Mouse (Mus musculus): ENCODE measurements around the gene Tmem51.

The Tmem51 gene

DNA sequence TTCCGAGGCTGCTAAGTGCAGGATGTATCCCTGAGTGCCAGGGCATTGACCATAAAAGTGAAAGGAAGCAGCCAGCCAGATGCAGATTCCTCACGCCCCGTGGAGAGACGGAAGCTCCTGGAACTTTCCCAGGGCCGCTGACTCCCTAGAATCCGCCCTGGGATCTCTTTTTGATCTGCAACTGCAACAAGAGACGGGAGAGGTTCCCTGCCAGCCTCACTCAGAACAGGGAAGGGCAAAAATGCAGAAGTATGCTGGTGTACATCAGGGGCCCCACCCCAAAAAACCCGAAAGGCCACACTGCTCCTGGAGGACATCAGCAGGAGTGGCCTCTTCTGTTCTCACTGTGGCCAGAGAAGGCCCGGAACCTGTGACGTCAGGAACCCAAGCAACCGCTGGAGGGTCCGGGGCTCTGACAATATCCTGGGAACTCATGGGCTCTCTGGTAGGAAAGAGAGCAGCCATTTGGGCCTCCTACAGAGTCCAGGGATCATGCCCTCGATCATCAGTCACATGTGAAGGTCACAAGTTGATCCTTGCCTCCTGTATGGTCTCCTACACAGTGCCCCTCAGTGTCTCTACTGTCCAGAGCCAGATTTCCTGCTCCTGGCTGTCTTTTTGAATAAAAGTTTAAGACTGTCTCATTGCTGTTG lies 2.3 kb downstream of the Tmem51 start:
- no peak for DNase-seq (ENCODE audit: low spot score in 2 of 2)

DNA sequence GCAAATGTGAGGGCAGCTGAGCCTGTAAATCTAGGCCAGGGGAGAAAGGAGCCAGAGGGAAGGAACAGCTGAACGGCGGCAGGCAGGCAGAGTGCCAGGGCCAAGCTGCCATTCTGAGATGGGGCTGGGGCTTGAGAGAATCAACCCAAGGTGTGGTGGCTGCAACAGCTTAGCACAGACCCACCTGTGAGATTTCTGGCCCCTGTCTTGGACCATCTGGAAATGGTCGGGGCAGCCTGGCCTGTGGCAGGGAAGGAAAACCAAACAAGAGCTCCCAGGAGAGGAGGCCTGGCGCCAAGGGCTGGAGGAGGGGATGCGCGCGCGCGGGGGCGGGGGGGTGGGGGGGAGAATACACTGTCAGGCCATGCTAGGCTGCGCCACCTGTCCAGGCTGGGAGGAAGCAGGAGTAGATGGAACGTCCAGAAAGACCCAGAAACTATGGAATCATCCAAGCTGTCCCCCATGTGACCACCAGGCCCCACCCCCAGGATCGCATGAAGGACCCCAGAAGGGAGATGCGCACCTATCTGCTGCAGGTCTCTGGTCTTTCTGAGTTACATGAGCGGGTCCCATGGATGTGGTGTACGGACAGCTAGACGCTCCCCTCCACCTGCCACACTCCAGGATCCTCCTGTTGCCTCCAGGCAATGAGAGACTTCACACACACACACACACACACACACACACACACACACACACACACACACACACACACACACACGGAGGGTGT lies 3.0 kb downstream of the Tmem51 start:
- DNase-seq (ENCODE audit: low spot score in 2 of 2) = peak; percentile 19 to 22

DNA sequence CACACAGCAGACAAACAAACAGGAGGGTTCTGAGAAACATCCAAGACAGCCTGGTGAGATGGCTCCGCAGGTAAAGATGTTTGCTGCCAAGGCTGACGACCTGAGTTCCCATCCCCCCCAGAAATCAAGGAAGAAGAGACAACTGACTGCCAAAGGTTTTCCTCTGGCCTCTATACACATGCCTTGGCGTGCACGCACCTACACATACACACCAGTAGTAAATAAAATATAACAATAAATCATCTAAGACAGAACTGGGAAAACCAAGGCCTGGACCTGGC lies 3.7 kb downstream of the Tmem51 start:
- DNase-seq (ENCODE audit: low spot score in 2 of 2) = no peak

DNA sequence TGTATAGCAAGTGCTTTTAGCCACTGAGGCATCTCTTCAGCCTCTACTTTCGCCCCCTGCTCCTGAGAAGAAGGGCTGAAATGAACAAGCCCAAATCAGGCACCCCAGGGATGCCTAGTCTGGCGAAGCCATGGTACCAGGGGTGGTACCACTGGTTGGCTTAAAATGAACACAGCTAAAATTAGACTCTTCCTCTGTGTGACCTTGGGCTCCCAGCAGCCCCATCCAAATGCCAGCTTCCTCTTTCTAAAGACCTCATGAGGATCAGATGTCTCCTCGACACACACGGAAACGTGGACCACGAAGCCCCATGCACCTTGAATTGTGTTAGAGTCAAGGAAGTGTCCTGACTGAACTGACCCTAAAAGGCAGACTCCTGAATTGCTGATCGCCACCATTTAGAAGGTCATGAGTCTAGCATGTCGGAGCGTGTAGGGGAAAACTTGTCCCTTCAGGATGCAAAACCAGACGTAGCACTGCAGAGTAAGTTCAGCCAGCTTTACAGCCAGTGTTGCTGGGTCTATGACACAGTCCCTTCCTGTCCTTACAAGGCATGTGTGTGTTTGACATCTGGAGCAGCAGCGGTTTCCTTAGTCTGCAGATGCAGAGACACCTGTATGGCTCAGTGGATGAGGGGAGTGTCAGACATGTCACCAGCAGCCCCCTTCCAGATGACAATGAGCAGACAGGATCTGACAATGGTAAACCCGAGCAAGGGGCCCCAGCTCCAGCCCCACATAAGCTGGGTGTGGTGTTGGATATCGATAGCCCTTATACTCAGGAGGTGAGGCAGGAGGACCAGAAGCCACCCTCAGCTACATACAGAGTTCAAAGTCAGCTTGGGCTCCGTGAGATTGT lies 4.2 kb downstream of the Tmem51 start:
- DNase-seq (ENCODE audit: low spot score in 2 of 2) = no peak

DNA sequence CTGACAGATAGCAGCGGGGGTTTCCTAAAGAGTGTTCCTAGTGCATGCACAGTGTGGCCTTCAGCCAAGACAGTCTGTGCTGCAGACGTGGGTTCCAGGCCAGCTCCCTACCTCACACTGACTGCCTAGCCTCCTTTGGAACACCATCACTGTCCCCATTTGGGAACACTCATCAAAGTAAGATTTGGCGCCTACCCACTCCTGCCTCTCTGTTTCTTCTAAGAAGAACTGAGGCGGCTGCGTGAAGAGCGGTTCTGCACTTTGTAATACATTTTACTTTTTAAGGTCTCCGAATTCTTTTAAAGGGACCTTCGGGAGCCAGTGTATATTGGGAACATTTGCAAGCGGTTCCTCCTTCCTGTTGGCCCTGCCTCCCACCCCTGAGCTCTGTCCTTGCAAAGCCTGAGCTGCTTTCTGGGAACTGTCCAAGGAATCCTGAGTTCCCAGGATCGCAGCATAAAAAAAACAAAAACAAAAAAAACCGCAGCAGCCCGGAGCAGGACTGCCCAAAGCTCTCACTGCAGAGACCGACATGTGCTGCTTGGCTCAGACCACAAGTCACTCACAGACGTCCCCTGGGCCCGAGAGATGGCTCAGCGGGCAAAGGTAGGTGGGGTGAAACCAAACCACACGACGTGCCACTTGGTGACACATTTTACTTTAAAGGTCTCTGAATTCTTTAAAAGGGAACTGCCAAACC lies 6.4 kb downstream of the Tmem51 start:
- peak; percentile 22 to 47 for DNase-seq (ENCODE audit: low spot score in 2 of 2)

DNA sequence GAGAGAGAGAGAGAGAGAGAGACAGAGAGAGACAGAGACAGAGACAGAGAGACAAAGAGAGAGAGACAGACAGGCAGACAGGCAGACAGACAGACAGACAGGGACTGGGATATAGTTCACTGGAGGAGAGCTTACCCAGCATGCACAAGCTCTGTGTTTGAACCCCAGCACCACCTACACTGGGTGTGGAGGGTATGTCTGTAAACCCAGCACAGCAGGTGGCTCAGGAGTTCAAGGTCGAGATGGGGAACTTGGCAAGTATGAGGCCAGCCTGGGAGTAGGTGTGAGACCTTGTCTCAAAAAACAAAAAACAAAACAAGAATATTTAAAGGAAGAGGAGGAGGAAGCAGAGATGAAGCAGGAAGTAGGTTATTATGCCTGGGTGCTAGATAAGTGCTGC lies 7.2 kb downstream of the Tmem51 start:
- DNase-seq (ENCODE audit: low spot score in 2 of 2) = no peak

DNA sequence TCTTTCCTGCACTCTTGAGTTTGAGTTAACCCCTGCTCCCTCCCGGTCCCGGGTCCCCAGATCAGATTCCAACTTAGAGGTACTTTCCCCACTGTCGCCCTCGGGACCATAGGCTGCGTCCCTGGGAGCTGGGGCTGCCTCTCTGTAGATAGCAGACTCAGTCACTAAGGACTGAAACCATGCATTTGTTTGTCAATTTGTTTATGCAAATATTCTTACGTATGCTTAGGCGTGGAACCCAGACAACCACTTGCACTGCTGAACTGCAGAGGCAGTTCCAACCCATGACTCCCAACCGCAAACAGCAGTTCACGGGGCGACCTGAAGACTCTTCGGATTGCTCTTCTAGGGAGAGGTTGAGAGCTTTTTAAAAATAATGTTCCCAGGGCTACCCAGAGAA lies 8.2 kb downstream of the Tmem51 start:
- DNase-seq (ENCODE audit: low spot score in 2 of 2) = no peak

DNA sequence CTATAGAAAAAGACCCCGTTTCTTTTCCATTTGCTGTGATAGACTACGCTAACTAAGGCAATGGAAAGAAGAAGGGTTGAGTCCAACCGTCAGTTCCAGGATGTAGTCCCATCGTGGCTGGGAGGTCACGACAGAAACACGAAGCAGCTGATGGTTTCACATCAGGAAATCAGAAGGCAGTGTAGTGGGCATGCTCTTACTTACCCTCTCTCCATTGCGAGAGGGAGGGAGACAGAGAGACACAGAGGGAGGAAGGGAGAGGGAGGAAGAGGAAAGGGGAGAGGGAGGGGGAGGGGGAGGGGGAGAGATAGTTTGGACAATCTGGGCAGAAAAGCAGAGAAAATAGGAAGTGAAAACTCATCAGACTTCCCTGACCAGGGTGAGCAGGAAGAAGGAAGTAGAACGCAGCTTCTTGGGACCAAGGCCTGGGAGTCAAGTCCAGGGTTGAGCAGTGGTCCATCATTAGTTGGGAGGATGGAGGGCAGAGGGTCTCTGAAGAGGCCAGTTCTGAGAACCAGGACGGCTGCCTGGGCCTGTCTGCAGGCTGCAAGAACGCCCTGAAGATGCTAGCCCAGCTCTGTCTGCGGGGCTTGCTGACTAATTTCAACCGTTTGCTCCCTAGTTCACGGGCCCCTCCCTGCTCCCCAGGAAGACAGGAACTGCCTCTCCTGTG lies 9.9 kb downstream of the Tmem51 start:
- no peak for DNase-seq (ENCODE audit: low spot score in 2 of 2)

DNA sequence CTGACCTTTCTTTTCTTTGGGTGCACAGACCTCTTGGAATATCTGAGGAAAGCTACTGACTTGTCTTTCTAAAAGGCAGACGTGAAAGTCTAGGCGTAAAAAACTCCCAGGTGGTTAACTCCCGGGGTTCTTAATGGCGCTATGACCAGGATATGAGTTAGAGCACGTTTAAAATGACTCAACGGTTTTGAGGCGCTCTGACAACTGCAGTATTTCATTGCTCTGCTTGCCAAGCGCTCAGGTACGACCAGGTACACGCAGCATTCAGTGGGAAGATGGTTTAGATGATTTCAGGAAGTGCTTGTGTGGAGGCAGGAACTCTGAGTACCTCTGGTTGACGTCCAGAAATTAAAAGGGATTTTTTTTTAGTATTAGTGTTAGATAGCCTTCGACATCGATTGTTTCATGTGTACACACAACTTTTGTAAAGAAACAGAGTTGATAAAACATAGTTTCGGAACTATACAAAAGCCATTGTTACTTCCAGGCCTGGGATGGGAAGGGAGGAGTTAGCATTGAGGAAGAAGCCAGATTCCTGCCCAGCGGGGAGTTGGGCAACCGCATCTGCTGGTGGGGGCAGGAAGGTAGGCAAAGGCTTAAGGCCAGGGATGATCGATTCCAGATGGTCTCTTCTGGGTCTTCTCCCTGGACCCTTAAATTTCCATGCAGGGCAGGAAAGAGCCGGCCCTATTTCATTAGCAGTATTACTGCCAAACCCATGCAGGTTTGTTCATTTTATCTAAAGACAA lies 12.7 kb downstream of the Tmem51 start:
- DNase-seq (ENCODE audit: low spot score in 2 of 2) = no peak

DNA sequence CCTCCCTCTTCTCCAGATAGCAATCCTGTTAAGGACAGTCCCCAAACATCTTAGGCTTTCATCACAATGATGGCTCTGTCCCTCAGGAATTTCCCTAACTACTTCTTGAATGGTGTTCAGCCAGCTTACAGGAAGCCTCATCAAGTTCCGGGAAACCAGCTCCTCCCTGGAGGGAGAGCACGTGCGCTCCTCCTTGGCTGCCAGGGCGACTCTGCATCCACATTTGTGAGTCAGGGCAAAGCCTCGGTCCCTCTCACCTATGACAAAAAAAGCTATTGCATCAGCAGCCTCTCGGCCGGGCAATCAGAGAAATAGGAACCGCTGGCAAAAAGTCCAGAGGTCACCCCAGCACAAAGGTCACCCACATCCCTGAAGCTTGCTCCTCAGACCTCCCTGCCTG lies 13.3 kb downstream of the Tmem51 start:
- no peak for DNase-seq (ENCODE audit: low spot score in 2 of 2)

DNA sequence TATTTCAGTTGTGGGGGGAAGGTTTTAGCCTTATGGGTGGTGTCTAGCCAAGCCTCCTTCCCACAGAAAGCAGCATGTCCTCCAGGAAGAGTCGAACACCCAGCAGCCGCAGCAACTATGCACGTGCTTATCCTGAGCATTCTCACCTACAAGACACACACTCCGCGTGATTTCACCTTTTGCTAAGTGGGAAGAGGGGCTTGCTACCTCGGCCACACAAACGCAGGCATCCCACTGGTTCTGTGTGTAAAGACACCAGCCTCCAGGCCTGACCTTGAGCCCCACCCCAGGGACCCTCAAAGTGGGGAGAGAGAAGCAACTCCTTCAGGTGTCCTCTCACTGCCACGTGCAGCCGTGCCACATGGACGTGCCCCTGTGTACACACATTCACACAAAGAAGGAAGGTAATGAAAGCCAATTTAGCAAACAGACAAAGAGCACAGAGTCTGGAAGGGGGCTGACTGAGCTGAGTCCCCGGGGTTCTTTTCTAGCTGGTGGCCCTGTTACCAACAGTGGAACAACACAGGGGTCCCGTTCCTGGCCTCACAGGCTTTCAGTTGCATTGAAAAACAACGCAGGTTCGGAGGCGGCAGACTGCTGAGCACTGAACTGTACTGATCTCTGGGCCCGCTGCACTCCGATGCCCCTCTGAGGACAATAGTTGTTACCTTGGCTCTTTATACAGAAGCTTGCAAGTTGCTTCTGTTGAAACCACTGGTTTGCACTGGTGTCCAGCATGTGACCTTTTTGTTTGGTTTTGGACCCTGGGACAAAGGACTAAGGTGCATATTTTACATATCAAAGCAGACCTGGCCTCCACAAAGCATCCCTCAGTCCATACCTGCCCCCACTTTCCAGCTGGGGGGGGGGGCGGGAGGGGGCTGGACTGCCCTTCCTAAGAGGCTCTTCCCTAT lies 14.9 kb downstream of the Tmem51 start:
- no peak for DNase-seq (ENCODE audit: low spot score in 2 of 2)

DNA sequence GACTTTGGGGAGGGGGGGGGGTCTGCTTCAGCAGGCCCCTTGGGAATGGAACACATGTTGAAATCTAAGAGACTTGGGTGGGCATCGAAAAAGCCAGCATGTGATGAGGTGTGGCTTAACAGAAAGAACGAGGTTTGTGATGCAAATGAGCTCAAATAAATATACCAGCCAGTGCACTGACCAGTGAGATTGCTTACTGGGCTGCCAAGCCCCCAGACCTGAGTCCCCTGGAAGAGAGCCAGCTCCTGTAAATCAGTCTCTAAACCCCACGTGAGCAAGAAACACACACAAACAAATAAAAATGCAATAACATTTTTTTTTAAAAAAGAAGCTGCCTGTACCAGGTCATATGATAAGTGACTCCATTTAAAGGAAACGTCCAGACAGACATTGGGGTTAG lies 17.5 kb downstream of the Tmem51 start:
- no peak for DNase-seq (ENCODE audit: low spot score in 2 of 2)

DNA sequence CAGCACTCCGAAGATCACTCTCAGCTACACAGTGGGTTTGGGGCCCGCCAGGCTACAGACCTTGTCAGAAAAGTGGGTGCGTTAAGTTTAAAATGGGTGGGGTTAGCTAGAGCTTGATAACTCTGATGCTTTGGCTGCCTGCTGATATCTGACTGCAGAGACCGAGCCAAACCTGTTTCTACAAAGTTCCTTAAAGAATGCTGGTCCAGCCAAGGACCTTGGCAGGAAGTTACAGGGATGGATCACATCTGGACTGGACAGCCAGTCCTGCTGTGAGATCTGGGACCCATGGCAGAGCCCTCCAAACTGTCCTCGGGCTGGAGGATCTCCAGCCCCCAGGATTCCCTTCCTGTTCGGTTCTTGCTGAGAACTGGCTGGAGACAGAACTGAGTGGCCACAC lies 18.3 kb downstream of the Tmem51 start:
- no peak for DNase-seq (ENCODE audit: low spot score in 2 of 2)

DNA sequence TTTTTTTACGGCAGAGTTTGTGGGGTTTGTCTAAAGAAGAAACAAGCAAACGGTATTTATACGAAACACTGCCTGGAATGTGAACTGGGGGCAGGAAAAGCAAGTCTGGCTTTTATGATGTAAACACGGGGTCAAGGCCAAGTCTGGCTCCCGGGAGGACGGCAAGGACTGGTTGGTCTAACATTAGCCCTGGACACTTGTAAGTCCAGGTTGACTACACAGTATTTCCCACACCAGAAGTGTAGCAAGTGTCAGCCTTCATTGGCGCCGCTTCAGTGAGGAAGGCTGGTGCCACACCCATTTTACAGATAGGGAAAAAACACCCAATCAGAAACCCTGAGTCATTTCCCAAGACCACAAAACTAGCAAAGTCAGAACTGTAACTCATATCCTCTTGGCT lies 18.8 kb downstream of the Tmem51 start:
- DNase-seq (ENCODE audit: low spot score in 2 of 2) = no peak

DNA sequence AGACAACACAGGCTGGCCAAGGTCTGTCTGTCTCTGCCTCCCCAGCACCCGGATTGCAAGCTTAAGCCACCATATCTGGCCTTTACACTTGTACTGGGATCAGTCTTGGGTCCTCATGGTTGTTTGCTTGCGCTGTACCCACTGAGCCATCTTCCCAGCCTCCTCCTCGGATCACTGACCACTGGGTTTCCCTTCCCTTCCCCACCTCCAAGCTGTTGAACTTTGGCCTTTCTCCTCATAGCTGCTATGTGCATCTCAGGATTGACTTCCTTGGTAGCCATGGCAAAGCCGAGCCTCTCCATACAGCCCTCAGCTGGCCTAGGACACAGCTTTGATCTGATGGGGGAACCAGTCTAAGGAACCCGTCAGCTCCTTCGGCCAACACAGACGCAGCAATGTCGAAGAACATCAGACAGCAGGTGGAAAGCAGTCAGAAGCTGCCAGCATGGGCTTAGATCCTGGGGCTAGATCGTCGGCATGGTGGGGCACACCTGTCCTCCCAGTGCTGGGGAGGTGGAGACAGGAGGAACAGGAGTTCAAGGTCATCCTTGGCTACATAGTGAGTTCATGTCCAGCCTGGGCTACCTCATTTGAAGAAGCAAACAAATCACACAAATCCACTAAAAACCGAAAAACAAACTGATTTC lies 19.4 kb downstream of the Tmem51 start:
- DNase-seq (ENCODE audit: low spot score in 2 of 2) = no peak

DNA sequence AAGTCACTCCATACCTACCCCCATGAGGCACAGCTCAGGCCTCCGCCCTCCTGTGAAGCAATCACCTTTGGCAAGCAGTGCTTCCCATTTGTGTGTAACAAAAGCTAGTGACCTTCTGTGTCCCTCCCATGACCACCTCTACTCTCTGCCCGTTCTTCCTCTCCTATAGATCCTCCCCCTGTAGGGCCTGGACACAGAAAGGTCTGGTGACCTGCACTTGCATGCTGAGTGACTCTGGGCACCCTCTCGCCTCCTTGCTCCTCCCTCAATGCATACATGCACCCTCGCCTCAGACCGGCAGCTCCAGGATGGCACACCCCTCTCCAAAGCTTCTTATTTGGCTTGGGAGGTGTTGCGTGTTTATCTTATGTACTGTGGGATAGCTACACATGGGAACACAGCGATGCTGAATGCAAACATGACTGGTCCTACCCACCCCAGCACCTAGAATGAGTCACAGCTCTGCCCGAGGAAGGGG lies 21.0 kb downstream of the Tmem51 start:
- no peak for DNase-seq (ENCODE audit: low spot score in 2 of 2)

DNA sequence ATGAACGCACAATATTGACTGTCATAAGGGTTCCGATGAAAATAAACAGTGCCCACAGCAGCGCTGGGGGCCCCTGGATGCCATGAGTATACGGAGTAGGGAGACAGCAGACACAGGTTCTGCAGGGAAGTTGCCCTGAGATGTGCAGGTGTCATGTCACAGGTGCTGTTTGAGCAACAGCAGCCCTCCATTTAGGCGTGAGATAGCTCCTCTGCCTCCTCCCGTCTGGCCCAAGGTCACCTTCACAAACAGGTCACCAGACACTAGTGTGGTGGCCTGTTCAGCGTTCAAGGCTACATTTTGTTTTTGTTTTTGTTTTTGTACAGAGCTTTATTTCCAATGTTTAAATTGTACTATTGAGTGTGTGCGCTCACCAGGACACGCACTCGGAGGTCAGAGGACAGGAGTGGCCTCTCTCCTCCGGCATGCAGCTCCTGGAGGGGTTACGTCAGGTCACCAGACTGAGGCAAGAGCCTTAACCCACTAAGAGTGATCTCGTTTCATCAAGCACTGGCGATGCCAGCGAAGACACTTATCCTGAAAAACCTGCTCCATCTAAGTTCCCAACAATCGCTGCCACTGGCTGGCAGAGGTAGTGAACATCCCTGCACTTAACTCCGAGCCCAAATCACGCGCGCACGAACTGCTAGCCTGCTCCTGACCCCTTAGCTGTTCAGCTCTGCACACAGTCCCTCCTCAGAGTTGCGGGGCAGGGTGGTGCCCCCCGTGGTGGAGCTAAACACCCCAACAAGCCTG lies 22.4 kb downstream of the Tmem51 start:
- DNase-seq (ENCODE audit: low spot score in 2 of 2) = no peak

All from right cerebral cortex, postnatal 36 days (tissue).